Mouse (Mus musculus): ENCODE data around the gene Vcam1. TPM values are rescaled to one million over a fixed set of nuclear protein-coding genes. Genes with fewer than 3 reads are reported as not detected.

Vcam1 gene
- polyA plus RNA-seq, 1 experiment: not detected

GRCm38 (mm10) chr3:116130711-116131110, 1.2 kb upstream of the Vcam1 start:
- no peak for TF ChIP-seq GATA1 (IDR thresholded peaks at IDR 0.05; ENCODE audit: low read length)

GRCm38 (mm10) chr3:116129841-116130595, 530 bp upstream of the Vcam1 start:
- no peak for TF ChIP-seq GATA1 (IDR thresholded peaks at IDR 0.05; ENCODE audit: low read length)

GRCm38 (mm10) chr3:116128311-116129204, 930 bp downstream of the Vcam1 start:
- no peak for TF ChIP-seq GATA1 (IDR thresholded peaks at IDR 0.05; ENCODE audit: low read length)

- no peak for TF ChIP-seq GATA1 (IDR thresholded peaks at IDR 0.05; ENCODE audit: low read length)
Measured at GRCm38 (mm10) chr3:116127836-116128235, 1.7 kb downstream of the Vcam1 start.

GRCm38 (mm10) chr3:116127281-116127680, 2.2 kb downstream of the Vcam1 start:
- no peak for TF ChIP-seq GATA1 (IDR thresholded peaks at IDR 0.05; ENCODE audit: low read length)

- no peak for TF ChIP-seq GATA1 (IDR thresholded peaks at IDR 0.05; ENCODE audit: low read length)
Measured at GRCm38 (mm10) chr3:116126508-116127190, 2.8 kb downstream of the Vcam1 start.

- no peak for TF ChIP-seq GATA1 (IDR thresholded peaks at IDR 0.05; ENCODE audit: low read length)
Measured at GRCm38 (mm10) chr3:116126070-116126469, 3.4 kb downstream of the Vcam1 start.

- TF ChIP-seq GATA1 (IDR thresholded peaks at IDR 0.05; ENCODE audit: low read length): no peak
Measured at GRCm38 (mm10) chr3:116123827-116124226, 5.7 kb downstream of the Vcam1 start.

- TF ChIP-seq GATA1 (IDR thresholded peaks at IDR 0.05; ENCODE audit: low read length): no peak
Measured at GRCm38 (mm10) chr3:116122696-116123095, 6.8 kb downstream of the Vcam1 start.

- TF ChIP-seq GATA1 (IDR thresholded peaks at IDR 0.05; ENCODE audit: low read length): no peak
Measured at GRCm38 (mm10) chr3:116121026-116121425, 8.5 kb downstream of the Vcam1 start.

GRCm38 (mm10) chr3:116120391-116120790, 9.1 kb downstream of the Vcam1 start:
- TF ChIP-seq GATA1 (IDR thresholded peaks at IDR 0.05; ENCODE audit: low read length): no peak

- no peak for TF ChIP-seq GATA1 (IDR thresholded peaks at IDR 0.05; ENCODE audit: low read length)
Measured at GRCm38 (mm10) chr3:116119162-116119561, 10.3 kb downstream of the Vcam1 start.

- no peak for TF ChIP-seq GATA1 (IDR thresholded peaks at IDR 0.05; ENCODE audit: low read length)
Measured at GRCm38 (mm10) chr3:116117046-116117445, 12.4 kb downstream of the Vcam1 start.

GRCm38 (mm10) chr3:116114249-116115188, 15.0 kb downstream of the Vcam1 start:
- no peak for TF ChIP-seq GATA1 (IDR thresholded peaks at IDR 0.05; ENCODE audit: low read length)
